Mouse (Mus musculus) heart, postnatal 0 days (tissue): Measurements from ENCODE around the gene Kdelc1. TPM values are rescaled to one million over a fixed set of nuclear protein-coding genes. Genes with fewer than 3 reads are reported as not detected.

Experiments used
- ATAC-seq: fragments of 200-750 bp; cut with Nextera tagmentation; 2 replicates; pipeline ENCODE4 v1.8.0; 2017; ENCODE audit warnings: low read depth, moderate number of reproducible peaks, moderate library complexity; ENCODE audit not compliant: insufficient read depth
- DNase-seq: peaks from one replicate; pipeline ENCODE4 v3.0.0-alpha.2; 2016; ENCODE audit warnings: low spot score
- H3K27ac ChIP-seq: fragments of 300-500 bp; sonication (generic); 2 replicates; pipeline ENCODE4 v1.5.1; 2014; ENCODE audit warnings: low read depth, mild to moderate bottlenecking
- H3K27me3 ChIP-seq: fragments of 300-500 bp; sonication (generic); 2 replicates; pipeline ENCODE4 v1.6.1; 2014; ENCODE audit warnings: low read length, mixed read lengths; ENCODE audit not compliant: control insufficient read depth, insufficient read depth
- H3K36me3 ChIP-seq: fragments of 300-500 bp; sonication (generic); replicated peaks from 2 replicates; pipeline ENCODE4 v1.6.1; 2014; ENCODE audit warnings: low read length, mixed read lengths; ENCODE audit not compliant: control insufficient read depth, insufficient read depth
- H3K4me1 ChIP-seq: fragments of 300-500 bp; sonication (generic); 2 replicates; pipeline ENCODE4 v1.6.1; 2014; ENCODE audit warnings: antibody characterized with exemption; ENCODE audit not compliant: control insufficient read depth, insufficient read depth
- H3K4me2 ChIP-seq: fragments of 300-500 bp; sonication (generic); 2 replicates; pipeline ENCODE4 v1.6.1; 2014; ENCODE audit warnings: low read depth, mild to moderate bottlenecking, low read length, moderate library complexity
- H3K4me3 ChIP-seq: fragments of 300-500 bp; sonication (generic); 2 replicates; pipeline ENCODE4 v1.5.1; 2014; ENCODE audit warnings: low read depth, low read length
- H3K9ac ChIP-seq: fragments of 300-500 bp; sonication (generic); replicated peaks from 2 replicates; pipeline ENCODE4 v1.6.1; 2014; ENCODE audit warnings: low read depth, low read length, mixed read lengths
- H3K9me3 ChIP-seq: fragments of 300-500 bp; sonication (generic); replicated peaks from 2 replicates; pipeline ENCODE4 v1.6.1; 2016; ENCODE audit warnings: low read length; ENCODE audit not compliant: control insufficient read depth
- CTCF ChIP-seq: IDR thresholded peaks from 2 replicates; pipeline ENCODE4 v1.5.1; 2016; ENCODE audit warnings: antibody characterized with exemption, control low read depth, low read depth
- EP300 ChIP-seq: IDR thresholded peaks from 2 replicates; pipeline ENCODE4 v1.6.1; 2016; ENCODE audit warnings: antibody characterized with exemption, low read depth
- WGBS: fragments of 180-500 bp; shearing (Covaris S2); extraction: QIAGEN DNeasy Blood & Tissue Kit; methylation state at CpG from one replicate; pipeline ENCODE4 v1.1.7; 2014; 5-methylcytosine and 5-hydroxymethylcytosine counted together
- polyA plus RNA-seq: library from polyadenylated mRNA; unstranded; fragments of >200 nt; fragmentation: Nextera tagmentation; extraction: Ambion mirVana; gene quantifications from 2 replicates; pipeline ENCODE4 v1.2.1, GENCODE M21; 2015
- total RNA-seq: library from RNA; depleted of rRNA; stranded (reverse); fragments of >200 nt; gene quantifications from 2 replicates; pipeline ENCODE4 v1.2.3, GENCODE M21; 2014; ENCODE audit warnings: low replicate concordance

The Kdelc1 gene
- total and polyA plus RNA-seq, 2 experiments from 2014 or later: 14.2 to 25.4 TPM

- no peak for TF ChIP-seq EP300
- TF ChIP-seq CTCF: no peak
- Histone ChIP-seq H3K4me1 (peaks cover 3% of the 10 kb centered on the region; the same call in 1 of the 2 replicates), H3K4me2 (peak overlapping the region; percentile 89; the same call in 1 of the 2 replicates), H3K36me3 (peaks cover 32% of the 10 kb centered on the region), H3K4me3 (peak overlapping the region; percentile 61), H3K9me3 (no peaks in the 10 kb centered on the region), H3K27ac (no peak overlapping the region), H3K27me3 (no peaks in the 10 kb centered on the region), H3K9ac (no peak overlapping the region)
- DNase-seq (no peak), ATAC-seq (no peak)
These were observed 1.0 kb downstream of the Kdelc1 start for GRCm38 (mm10) chr1:44117571-44117970.

DNA sequence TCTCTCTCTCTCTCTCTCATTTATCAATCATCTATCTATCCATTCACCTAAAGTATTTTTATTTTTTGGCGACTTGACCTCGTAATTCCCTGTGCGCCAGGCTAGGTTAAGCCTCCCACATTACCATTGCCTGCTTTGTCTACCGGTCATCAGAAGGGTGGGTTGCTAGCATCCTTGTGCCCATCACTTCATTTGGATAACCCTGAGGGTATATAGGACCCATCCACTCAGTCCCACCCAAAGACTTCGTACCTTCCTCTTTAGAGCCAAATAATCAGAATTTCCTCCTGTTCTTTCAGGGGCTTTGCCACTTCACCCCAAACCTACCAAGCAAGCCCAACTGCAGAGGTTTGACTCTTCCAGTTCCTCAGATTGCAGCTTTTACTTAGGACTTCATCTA, 15.7 kb downstream of the Kdelc1 start:
- DNase-seq: no peak
- H3K4me1 ChIP-seq: peaks cover 5% of the 10 kb centered on the region; the same call in 1 of the 2 replicates
- 16% methylated on average over 5 of the region's 5 CpGs for WGBS
- TF ChIP-seq CTCF: no peak
- TF ChIP-seq EP300: no peak
- H3K4me3 ChIP-seq: peak overlapping the region; percentile 97
- H3K9ac ChIP-seq: no peak overlapping the region
- H3K4me2 ChIP-seq: peak overlapping the region; percentile 89
- no peak overlapping the region for H3K27ac ChIP-seq
- H3K36me3 ChIP-seq: peaks cover 22% of the 10 kb centered on the region
- no peak for ATAC-seq
- H3K9me3 ChIP-seq: no peaks in the 10 kb centered on the region
- no peaks in the 10 kb centered on the region for H3K27me3 ChIP-seq

- H3K4me3 ChIP-seq: peak within 1 kb of the TSS; percentile 97
- H3K9me3 ChIP-seq: no peaks in the 10 kb centered on the region
- peak within 1 kb of the TSS; percentile 85 for H3K9ac ChIP-seq
- ATAC-seq (peak; percentile 98), DNase-seq (peak; percentile 95)
- WGBS: under 1% methylated on average over 45 of the region's 55 CpGs
- 0 out of 2 replicates have a peak, but pooled peaks have one; percentile 51 for TF ChIP-seq EP300
- no peak for TF ChIP-seq CTCF
- H3K27ac ChIP-seq: peak within 1 kb of the TSS; percentile 97
- H3K4me1 ChIP-seq: peaks cover 5% of the 10 kb centered on the region; the same call in 1 of the 2 replicates
- H3K4me2 ChIP-seq: peak within 1 kb of the TSS; percentile 89
- peaks cover 19% of the 10 kb centered on the region for H3K36me3 ChIP-seq
- H3K27me3 ChIP-seq: no peaks in the 10 kb centered on the region
These were observed 16.3 kb downstream of the Kdelc1 start, which contains the start of gene Tex30 for GRCm38 (mm10) chr1:44102259-44102717. Tex30 (minus strand) TSS chr1:44102441.

GRCm38 (mm10) chr1:44101448-44102225, 17.0 kb downstream of the Kdelc1 start:
- Histone ChIP-seq H3K4me1 (peaks cover 5% of the 10 kb centered on the region; the same call in 1 of the 2 replicates), H3K27ac (peak overlapping the region; percentile 97), H3K9ac (peak overlapping the region; percentile 85), H3K36me3 (peaks cover 16% of the 10 kb centered on the region), H3K4me2 (peak overlapping the region; percentile 89), H3K4me3 (peak overlapping the region; percentile 97), H3K9me3 (no peaks in the 10 kb centered on the region), H3K27me3 (no peaks in the 10 kb centered on the region)
- under 1% methylated on average over 49 of the region's 55 CpGs for WGBS
- peak; percentile 73 for ATAC-seq
- peak; percentile 37 for DNase-seq
- TF ChIP-seq EP300: no peak
- TF ChIP-seq CTCF: no peak

DNA sequence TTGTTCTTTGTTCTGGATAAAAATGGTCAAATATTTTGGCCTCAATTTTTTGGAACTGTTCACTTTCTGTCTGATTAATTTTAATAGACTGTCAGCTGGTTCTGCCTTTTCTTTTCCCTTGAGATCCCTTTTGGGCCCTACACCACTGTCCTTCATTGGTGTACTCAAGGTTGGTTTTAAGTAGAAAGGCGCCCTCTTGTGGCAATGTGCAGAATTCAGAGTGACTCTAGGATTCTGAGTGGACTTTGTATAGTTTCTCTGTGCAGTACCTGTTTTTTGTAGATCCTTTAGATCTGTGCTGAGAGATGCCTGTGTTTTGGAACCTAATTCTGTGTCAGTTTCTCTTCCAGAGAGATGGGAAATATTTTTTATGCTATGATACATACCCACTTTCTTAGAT, 54.0 kb downstream of the Kdelc1 start:
- DNase-seq (peak; percentile 24), ATAC-seq (no peak)
- H3K27ac ChIP-seq: no peak overlapping the region
- no peak overlapping the region for H3K4me3 ChIP-seq
- H3K9ac ChIP-seq: no peak overlapping the region
- H3K27me3 ChIP-seq: no peaks in the 10 kb centered on the region
- WGBS: 0% methylated on average over 1 of the region's 1 CpGs
- TF ChIP-seq CTCF: peak; percentile 70
- TF ChIP-seq EP300: no peak
- H3K4me1 ChIP-seq: no peaks in the 10 kb centered on the region
- H3K36me3 ChIP-seq: no peaks in the 10 kb centered on the region
- H3K9me3 ChIP-seq: no peaks in the 10 kb centered on the region
- no peak overlapping the region for H3K4me2 ChIP-seq
